Mouse (Mus musculus) right cerebral cortex, postnatal 10 days (tissue): ENCODE results near the gene Tcf25.

Source experiments
- DNase-seq, 2 experiments: peaks; one replicate each; pipeline ENCODE4 v3.0.0; 2021; ENCODE audit warnings: low spot score in 2 of 2

Gene Tcf25

DNA sequence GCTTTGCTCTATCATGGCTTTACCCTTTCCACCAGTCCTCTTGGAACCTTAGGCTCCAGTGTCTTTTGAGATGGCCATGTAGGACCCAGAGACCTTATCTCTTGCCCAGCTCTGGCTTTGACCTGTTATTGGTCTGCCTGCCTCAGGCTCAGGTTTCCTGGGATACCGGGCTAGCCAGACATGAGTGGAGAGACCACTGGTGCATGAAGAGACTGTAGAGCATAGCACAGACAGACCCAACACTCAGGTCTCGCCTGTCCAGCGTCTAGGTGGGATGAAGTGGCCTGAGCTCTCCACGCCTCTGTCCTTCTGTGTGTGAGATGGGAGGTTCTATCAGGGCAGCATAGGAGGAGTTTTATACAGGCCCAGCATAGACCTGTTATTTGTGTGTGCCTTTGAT is 24.5 kb upstream of the Tcf25 start:
- DNase-seq, result no peak

DNA sequence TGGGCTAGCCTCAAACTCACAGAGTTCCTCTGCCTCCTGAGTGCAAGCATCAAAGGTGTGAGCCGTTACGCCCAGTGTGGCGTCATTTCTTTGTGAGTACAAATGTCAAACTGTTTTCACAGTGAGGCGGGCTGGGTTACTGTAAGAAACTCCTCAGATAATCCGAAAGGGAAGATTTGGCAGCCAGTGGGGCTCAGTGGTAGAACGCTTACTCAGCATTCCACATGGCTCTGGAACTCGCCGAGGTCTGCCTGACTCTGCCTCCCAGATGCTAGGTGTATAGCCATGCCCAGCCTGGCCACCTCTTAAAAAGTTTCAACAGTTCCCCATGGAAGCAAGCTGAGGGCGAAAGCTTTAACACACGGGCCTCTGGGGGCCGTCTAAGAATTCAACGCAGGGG is 21.4 kb upstream of the Tcf25 start:
- no peak for DNase-seq

DNA sequence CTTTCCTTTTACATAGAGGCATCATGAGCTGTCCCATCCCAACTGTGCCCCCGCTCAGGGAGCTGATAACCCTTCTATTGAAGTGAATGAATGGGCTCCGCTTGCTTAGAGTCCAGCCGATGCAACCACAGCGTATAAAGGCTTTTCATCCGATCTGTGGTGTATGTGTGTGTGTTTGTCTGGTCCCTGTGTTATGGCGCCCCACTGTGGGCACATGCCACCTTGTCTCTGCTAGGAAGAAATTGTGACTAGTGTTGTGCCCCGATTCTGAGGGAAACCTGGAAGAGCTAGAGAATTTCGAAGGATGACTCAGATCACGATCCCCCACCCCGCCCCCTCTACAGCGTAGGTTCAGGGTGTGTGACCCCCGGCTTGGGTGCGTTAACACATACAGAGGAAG is 20.8 kb upstream of the Tcf25 start:
- peak; percentile 63 to 74 for DNase-seq

DNA sequence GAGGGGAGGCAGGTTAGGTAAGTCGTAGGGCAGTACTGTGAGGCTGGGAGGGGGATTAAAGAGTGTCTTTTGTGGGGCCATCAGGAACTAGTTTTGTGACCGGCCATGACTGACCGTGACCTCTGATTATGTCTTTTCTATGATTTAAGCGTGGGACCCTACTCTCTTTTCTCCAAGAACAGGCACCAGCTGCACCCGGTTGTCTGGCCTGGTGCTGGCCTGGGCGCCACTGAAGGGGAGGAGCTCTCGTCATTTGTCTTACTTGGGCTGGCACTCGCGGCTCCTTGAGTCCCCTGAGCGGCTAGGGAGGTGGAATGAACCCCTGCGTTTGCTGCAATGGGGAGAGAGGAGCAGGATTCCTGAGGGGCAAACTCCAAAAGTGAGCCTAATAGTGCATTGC is 20.3 kb upstream of the Tcf25 start:
- no peak for DNase-seq

DNA sequence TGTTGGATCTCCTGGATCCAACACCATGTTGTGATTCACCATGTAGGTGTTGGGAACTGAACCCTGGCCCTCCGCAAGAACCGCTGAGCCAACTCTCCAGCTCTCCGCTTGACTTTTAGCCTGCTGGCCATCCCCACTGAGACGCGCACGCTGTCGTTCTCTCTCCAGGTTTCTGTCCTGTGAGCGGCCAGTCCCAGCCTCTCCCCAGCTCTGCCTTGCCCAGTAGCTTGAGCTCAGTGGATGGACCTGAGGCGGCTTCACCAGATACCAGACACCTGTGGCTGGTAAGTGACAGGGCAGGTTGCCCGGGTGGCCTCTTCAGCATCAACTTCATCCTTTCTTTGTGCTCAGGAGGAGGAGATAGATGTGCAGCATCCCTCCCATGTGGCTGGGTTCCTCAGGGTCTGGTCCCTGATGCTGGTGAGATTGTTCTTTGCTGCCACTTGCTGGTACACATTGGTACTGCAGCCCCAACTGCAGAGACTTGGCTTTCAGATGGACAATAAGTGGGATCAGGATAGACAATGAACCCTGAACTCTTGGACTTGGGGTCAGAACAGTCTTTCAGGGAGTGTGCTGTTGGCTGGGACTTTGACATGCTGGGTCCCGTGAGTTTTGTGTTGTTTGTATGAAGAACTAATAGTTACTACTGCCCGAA is 12.3 kb upstream of the Tcf25 start:
- DNase-seq, result peak; percentile 86

DNA sequence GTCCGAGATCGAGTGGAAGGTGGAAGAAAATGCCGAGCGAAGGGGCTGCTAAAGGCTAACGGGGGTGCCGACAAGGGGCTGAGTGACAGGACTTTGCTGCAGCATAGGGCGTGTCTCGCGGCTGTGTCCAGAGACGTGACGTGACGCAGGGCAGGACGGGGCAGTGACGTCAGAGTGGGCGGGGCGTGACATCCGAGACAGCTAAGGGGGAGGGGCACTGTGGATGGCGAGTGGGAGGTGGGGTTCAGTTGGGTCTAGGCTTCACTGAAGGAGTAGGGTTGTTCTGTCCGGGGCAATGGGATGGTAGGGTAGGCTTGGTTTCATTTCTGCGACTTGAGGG is 656 bp downstream of the Tcf25 start:
- peak; percentile 95 for DNase-seq

DNA sequence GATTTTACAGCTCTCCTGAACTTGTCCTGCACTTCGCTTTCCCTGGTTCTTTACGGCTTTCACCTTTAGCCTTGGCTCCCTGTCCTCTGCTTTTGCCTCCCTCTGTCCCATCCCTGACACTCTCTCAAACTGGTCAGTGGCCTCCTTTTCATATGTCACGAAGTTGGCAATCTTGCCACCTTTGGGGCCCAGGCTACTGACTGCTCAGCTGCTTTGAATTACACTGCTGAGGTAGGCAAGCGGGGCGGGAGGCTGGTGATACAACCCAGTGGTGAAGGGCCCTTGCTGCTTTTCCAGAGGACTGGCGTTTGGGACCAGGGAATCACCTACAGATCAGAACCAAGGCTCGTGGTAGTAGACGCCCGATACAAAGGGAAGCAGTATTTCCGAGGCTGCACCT is 2.1 kb downstream of the Tcf25 start:
- no peak for DNase-seq

DNA sequence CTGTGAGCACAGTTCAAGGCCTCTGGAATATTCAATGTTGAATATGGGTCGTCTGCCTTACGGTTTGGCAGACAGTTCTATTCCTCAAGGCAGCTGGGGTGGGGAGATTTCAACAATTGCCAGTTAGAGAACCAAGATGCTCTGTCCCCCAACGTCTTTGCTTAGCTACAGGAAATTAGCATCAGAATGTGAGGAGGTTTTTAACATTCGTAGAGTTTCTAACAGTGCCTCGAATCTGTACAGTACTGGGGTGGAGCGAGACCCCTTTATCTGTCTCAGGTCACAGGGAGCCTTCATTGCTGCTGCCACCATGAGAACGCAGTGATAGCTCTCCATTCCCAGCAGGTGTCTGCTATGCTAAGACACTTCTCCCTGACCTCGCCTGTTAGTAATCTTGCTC is 2.6 kb downstream of the Tcf25 start:
- no peak for DNase-seq

DNA sequence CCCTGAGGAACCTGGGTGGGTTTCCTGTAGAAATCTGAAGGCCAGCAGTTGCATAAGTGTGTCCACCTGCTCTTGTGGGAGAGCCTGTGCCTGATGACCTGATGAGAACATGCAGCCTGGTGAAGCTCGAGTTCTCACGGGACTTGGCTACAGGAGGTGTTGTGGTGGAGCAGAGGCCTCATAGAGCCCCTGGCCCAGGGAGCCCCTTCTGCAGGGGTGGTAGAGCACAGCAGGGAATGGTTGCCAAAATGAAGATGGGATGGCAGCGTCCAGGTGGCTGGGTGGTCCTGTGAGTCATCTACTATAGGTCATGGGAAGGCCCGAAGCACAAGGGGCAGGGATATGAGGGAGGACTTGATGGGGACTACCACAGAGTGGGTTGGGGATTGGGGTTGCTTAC is 8.2 kb downstream of the Tcf25 start:
- no peak for DNase-seq

DNA sequence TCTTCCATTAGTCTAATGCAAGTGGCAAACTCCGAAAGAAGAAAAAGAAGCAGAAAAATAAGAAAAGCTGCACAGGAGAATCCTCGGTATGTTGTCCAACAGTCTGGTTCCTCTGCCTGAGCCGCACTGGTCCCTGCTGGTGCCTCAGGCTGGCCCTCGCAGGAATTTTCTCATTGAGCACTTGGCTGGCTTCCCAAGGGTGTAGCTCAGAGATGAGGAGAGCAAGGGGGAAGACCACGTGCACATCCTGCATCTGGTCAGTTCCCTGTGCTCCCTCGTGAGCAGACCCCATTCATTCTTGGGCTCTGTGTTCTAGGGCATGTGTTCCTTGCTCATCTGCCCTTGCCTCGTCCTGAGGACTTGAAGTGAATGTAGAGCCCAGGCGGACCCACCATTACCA is 9.0 kb downstream of the Tcf25 start:
- no peak for DNase-seq

DNA sequence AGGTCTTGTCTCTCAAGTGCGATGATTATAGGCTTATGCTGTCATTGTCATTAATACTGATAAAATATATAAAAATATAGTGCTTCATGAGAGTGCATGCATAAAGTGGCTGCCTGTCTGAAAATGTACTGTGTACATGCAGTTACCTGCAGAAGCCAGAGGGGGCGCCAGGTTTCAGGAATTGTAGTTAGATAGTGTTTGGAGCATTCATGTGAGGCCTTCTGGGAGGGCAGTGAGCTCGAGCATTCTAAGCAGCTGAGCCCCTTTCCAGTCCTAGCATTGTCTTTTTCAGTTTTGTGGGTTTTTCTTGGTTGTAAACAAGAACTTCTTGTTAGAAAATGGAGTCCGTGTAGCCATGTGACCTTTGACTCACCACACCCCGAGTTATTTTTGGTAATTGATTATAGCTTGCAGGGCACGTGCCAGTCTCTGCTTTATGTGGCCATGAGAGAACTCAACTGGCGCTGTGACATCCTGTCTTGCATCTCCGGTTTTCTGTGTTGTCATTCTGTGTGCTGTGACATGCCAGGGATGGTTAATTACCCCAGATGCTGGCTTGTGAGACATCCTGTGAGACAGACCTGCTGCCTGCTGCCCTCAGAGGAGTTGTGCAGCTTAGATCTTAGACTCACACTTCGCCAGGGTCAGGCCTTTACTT is 11.5 kb downstream of the Tcf25 start:
- DNase-seq, result peak in 1 of 2 experiments; percentile 62

DNA sequence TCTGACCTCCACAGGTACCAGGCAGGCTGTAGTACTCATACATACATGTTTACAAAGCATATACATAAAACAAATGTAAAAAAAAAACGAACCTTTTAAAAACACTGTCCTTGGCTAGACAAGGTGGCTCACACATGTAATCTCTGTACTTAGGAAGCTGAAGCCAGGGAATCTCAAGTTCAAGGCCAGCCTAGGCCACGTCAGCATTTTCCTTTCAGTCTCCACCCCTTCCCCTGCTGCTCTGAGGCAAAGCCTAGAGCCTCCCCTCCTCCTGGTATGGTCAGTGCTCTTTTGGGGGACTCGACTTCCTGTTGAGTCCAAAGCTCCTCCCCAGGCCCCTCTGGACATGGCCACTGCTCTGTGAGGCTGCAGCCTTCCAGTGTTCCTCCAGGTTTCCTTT is 13.5 kb downstream of the Tcf25 start:
- DNase-seq, result no peak

DNA sequence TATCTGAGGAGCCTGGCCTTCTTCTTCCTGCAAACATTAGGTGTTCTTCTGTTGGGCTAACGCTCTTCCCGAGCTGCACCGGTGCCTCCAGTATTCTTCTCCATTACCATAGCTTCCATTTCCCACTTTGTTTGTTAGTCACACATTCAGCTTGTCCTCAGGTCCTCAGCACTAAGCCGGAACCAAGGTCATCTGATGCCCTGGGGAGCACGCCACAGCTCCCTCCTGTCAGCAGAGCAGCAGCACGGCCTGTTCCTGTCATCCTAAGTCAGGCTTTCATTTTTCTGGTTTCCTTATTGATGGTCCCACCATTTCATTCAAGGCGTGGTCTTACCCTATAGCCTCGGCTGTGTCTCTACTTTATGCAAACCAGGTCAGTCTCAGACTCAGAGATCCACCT is 14.2 kb downstream of the Tcf25 start:
- no peak for DNase-seq

DNA sequence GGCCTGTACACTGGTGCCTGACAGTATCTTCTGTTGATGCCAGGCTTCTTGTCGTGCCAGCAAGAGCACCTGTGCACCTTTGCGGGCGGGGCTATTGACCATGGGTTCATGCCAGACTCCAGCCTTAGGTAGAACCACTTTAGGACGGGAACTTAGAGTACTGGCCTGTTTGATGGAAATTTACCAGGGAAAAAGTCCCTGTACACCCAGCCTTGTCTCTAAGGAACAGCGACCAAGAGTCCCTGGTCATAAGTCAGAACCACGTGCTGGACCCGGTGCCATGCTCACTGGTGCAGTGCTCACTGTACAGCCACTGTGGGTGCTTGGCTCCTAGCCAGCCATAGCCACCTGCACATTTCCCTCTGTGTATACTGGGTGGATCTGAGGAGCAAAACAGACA is 15.5 kb downstream of the Tcf25 start:
- DNase-seq, result no peak

DNA sequence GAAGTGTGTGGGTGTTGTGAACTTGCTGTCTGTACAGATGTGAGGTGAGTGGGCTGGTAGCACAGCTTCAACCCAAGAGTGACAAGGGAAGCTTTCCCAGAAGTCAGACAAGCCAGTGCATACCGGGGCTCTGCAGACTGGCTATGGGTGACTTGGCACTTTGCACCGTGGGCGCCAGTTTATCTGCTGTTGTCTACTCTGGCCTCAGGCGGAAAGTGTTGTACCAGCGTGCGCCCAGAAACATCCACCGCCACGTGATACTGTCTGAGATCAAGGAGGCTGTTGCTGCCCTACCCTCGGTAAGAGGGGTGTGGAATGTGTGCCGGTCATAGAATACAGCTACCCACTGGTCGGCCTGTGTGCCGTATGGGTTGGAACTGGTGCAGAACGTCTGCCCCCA is 24.8 kb downstream of the Tcf25 start:
- no peak for DNase-seq

DNA sequence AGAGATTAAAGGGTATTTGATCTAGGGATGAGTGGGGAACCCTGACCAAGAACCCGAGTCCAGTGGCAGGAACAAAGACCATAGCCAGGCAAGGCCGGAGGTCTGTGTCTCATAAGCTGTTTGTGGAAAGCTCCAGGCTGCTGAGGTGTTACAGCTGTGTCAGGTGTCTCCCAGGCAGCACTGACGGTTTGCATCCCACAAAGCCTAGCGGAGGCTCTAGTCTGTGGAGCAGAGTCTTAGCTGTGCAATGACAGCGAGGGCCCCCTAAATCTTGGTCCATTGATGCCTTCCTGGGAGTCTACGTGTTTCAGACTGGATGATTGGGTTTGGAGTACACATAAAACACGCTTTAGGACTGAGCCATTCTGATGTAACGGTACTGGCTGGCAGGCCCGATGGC is 28.4 kb downstream of the Tcf25 start:
- DNase-seq, result no peak

DNA sequence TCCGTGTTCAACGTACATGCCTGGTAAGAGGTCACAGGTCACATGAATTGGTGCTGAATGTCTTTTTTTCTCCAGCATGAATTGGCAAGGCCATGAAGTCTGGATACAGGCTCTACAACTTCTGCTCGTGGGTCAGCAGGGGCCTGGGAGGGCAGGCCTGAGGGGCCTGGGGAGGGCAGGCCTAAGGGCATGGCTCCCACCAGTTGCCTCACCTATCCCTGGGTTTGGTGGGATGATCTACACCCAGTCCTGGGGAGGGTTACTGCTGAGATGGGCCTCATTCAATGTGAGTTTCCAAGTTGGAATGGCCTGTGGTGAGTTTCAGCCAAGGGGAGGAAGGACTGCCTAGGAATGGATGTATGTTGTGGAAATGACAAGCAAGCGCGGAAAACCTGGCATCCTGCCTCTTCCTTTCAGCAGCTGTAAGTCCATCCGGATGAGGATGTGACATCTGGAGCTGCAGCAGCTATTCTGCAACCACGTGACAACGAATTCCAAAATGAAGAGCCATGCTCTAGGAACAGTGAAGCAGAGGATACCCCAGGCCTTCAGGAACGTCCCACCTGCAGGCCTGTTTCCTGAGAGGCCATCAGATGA is 29.3 kb downstream of the Tcf25 start:
- no peak for DNase-seq

DNA sequence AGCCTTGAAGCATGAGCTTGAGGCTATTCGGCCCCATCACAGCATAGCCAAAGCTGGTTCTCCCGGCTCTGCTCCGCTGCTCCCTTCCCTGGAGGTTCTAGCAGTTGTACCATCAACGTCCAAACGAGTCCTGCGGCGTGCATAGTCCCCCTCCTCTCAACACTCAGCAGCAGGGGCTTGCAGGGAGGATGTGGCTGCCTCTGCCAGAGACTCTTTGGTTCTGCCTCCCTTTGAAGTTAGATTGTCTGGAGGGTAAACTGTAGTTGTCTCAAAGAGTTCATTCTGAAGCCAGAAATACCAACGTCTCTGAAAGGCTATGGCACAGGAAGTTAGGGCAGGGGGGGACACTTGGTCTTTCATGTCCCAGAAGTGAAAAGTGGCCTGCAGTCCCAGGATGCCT is 31.0 kb downstream of the Tcf25 start:
- DNase-seq, result no peak

DNA sequence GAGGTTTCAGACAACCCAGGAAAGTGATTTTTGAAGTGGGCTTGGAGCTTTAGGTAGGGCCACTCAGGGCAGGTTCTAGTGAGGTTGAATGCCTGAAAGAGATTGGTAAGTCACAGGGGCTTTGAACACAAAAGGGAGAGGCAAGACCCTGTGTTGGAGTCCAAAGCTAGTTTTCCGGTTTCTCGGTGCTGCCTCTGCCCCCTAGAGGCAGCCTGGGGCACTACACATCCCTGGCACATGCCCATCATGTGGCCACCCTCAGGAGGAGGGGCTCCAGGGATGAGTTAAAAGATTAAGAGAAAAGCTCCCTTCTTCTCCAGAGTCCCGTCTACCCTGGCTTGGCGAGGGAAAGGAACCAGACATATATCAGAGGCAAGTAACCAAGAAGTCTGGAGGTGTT is 33.2 kb downstream of the Tcf25 start, which contains the start of gene Mc1r:
TSS of gene Mc1r (plus strand) at position 322 of the 400 bp plus-strand sequence.
- DNase-seq, result peak; percentile 81 to 83

DNA sequence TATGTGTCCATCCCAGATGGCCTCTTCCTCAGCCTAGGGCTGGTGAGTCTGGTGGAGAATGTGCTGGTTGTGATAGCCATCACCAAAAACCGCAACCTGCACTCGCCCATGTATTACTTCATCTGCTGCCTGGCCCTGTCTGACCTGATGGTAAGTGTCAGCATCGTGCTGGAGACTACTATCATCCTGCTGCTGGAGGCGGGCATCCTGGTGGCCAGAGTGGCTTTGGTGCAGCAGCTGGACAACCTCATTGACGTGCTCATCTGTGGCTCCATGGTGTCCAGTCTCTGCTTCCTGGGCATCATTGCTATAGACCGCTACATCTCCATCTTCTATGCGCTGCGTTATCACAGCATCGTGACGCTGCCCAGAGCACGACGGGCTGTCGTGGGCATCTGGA is 34.1 kb downstream of the Tcf25 start:
- DNase-seq, result no peak

DNA sequence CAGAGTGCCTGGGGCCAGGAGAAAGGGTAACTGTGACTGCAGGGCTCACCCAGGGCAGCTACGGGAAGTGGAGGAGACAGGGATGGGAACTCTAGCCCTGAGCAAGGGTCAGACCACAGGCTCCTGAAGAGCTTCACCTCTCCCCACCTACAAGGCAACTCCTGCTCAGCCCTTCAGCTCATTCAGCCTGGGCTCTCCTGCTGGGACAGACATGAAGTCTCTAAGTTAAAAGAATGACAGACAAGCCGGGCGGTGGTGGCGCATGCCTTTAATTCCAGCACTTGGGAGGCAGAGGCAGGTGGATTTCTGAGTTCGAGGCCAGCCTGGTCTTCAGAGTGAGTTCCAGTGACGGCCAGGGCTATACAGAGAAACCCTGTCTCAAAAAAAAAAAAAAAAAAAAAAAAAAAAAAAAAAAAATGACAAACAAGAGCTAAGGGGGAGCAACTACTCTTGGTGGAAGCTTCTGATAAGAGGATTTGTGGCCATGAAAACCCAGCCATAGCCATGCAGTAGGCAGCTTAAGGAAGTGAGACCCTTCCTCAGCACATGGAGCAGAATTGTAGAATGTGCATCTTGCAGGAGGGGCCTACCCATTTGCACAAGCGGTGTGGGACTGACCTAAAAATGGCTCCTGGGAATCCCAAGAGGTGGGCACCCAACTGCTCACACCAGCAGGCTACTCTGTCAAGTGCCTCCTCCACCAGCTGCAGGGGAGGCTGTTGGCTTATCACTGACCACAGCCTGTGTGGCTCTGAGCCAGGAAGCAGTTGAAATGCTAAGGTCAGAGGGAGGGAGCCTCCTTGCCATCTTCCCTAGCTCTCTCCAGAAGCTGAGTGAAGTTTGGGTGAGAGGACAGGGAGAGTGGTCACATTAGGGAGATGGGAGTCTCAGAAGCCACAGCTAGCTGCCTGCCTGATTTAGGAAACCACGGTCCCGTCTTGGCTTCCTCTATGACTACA is 35.3 kb downstream of the Tcf25 start:
- peak in 1 of 2 experiments; percentile 50 for DNase-seq

DNA sequence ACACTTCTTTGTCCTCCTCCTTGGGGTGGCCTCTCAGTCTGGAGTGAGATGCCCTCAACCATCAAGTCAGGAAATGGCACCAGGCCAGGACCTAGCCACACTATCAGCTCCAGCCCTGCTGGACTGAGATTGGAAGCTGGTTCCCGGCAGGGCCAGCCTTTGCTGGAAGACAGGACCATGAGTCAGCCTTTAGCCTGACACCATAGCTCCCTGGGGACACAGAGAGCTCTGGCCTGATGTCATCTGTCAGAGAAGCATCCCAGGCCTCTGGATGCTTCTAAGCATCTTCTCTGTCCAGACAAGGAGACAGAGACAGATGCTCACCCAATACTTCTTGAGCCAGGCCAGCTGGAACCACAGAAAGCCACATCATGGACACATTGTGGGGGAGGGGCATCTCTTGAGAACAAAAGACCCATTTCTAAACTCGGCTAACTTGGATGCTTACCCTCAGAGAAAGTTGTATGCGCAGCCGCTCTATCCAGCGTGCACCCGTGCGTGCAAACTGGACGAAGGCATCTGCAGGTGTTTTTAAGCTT is 36.6 kb downstream of the Tcf25 start:
- DNase-seq, result peak in 1 of 2 experiments; percentile 71
